Comparison of ENCODE assay signal across 8 mouse cellular contexts in the genomic region with DNA sequence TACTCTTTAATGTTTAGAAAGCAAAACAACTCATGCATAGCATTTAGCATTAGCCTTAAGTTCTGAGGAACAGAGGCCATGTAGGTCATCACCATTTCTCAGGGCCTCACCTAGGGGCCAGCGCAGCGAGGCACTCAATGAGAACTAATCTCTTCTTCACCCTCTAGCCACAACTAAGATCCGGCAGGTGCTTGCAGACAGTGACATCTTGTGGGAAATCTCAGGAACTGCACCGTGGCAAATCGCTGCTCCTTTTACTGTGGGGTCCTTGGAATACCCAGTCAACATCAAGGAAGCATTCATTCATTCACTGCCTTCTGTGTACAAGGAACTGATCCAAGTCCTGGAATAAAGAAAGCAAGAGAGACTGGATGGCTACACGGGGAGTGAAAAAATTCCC. TPM values are rescaled to one million over a fixed set of nuclear protein-coding genes. Genes with fewer than 3 reads are reported as not detected.
DNase-seq lines count a peak whose midpoint lies in the region; TF ChIP-seq lines count a peak whose summit lies in the region.

No protein-coding gene starts in this region.

- no peak for TF ChIP-seq POLR2A in lung, adult 2 months (IDR thresholded peaks at IDR 0.05; ENCODE audit: borderline replicate concordance, extremely low read depth, low read depth, low read length)

- 1% methylated on average over 6 of the region's 6 CpGs for WGBS in lung, adult 2 months

- DNase-seq in B cell, adult 2 months: peak; percentile 75 to 80
- DNase-seq in NIH3T3 (ENCODE audit: low read depth): peak; percentile 79
- peak; percentile 82 to 87 for DNase-seq in cerebellum, postnatal 14 days
- peak; percentile 60 for DNase-seq in gastrocnemius, postnatal 10 days
- peak; percentile 78 for DNase-seq in kidney, postnatal 10 days
- DNase-seq in lung, adult 2 months: peak; percentile 62
- DNase-seq in ovary, adult 18-20 months (ENCODE audit: low spot score): peak; percentile 30
- DNase-seq in thymus, postnatal 10 days (ENCODE audit: low spot score in 2 of 2): peak; percentile 18 to 62

- TF ChIP-seq CTCF in lung, adult 2 months (IDR thresholded peaks at IDR 0.05; ENCODE audit: insufficient read depth, low read length): peak; percentile 95

- H3K4me1 ChIP-seq in lung, adult 2 months (ENCODE audit: control insufficient read depth, insufficient read depth, low read length): no peaks in the 10 kb centered on the region

- H3K4me3 ChIP-seq in lung, adult 2 months (replicated peaks; ENCODE audit: extremely low read depth, low read depth, low read length): no peak overlapping the region

RNA-seq across cellular contexts. Expression of a gene that starts 7.1 kb away (rescaled TPM):
- total RNA-seq in gastrocnemius, postnatal 10 days (2021): under 1 TPM; 0.59 to 0.68 TPM
- polyA plus RNA-seq in lung, adult 2 months (2012; rRNA removed): 6.4 and 12.3 TPM in 2 replicates

RNA-seq across cellular contexts. Expression of a gene that starts 40.8 kb away (rescaled TPM):
- 10 to 100 TPM; 32.2 to 32.4 TPM for total RNA-seq in gastrocnemius, postnatal 10 days (2021)
- 65.9 and 79.6 TPM in 2 replicates for polyA plus RNA-seq in lung, adult 2 months (2012; rRNA removed)

RNA-seq across cellular contexts. Expression of a gene that starts 46.5 kb away (rescaled TPM):
- 1 to 10 TPM; 1.1 to 1.4 TPM for total RNA-seq in gastrocnemius, postnatal 10 days (2021)
- polyA plus RNA-seq in lung, adult 2 months (2012; rRNA removed): 6.4 and 7.0 TPM in 2 replicates

Comparison
In these comparisons a context has a peak if more than half of its experiments do, and no peak if none do; other contexts are left out.
1. DNase-seq: peak in every context shown above with its lines; median percentile 84 in cerebellum, postnatal 14 days; 79 in NIH3T3; 78 in kidney, postnatal 10 days; 78 in B cell, adult 2 months; 62 in lung, adult 2 months; 60 in gastrocnemius, postnatal 10 days; 40 in thymus, postnatal 10 days; 30 in ovary, adult 18-20 months.